Mouse (Mus musculus): ENCODE data around the gene Mpnd. TPM values are rescaled to one million over a fixed set of nuclear protein-coding genes. Genes with fewer than 3 reads are reported as not detected.

Gene Mpnd
- total and polyA plus RNA-seq, 3 experiments = 24.5 to 55.1 (median 26.8) TPM

- 0 out of 2 replicates have a peak overlapping the region, but pooled peaks have one; percentile 31 for H3K4me2 ChIP-seq (ENCODE audit: insufficient read depth, low read depth, poor library complexity, severe bottlenecking)
- peaks cover 4% of the 10 kb centered on the region for H3K27me3 ChIP-seq (replicated peaks)
- TF ChIP-seq CTCF (conservative IDR thresholded peaks at IDR 0.05 in 1 of 2, IDR thresholded peaks at IDR 0.05 in 1 of 2; ENCODE audit: low read depth in 2 of 2, low read length in 2 of 2) (peak in 1 of 2 experiments; percentile 39; a peak in 1 of 4 replicates), GABPA (IDR thresholded peaks at IDR 0.05; ENCODE audit: insufficient replicate concordance, low read depth, low read length) (no peak), PAX5 (IDR thresholded peaks at IDR 0.05; ENCODE audit: low read length) (no peak), MYC (IDR thresholded peaks at IDR 0.05; ENCODE audit: low read depth, low read length) (0 out of 2 replicates have a peak, but pooled peaks have one; percentile 11), TCF12 (IDR thresholded peaks at IDR 0.05; ENCODE audit: low read depth, low read length) (peak; percentile 56)
- peaks cover 9 to 27% of the 10 kb centered on the region in 2 experiments for H3K4me1 ChIP-seq (ENCODE audit: control insufficient read depth in 1 of 2, insufficient read depth in 2 of 2)
- dilution Hi-C loops (cut with MboI; ENCODE audit: extremely low pct_ligation_motif_present, extremely low pct_unique_long_range_greater_than_20kb, low sequenced_read_pairs) (no loop called here), in situ Hi-C loops (cut with MboI; ENCODE audit: low pct_ligation_motif_present, low pct_unique_long_range_greater_than_20kb, low sequenced_read_pairs) (loop anchor here (5.0 kb wide), 1 partner anchor 35 kb away; the partner anchor contains the start of gene Shd)
- peaks cover 5% of the 10 kb centered on the region; the same call in 1 of the 2 replicates for H3K79me2 ChIP-seq (replicated peaks; ENCODE audit: control insufficient read depth, extremely low read depth, insufficient read depth, poor library complexity, severe bottlenecking)
- peaks cover 14 to 21% of the 10 kb centered on the region in 2 experiments for H3K36me3 ChIP-seq (replicated peaks in 1 of 2; ENCODE audit: control insufficient read depth in 1 of 2, insufficient read depth in 1 of 2, low read length in 1 of 2)
- peak overlapping the region in 1 of 3 experiments; percentile 77 for H3K4me3 ChIP-seq (replicated peaks in 1 of 3; ENCODE audit: low read depth in 2 of 3, low read length in 2 of 3, poor library complexity in 1 of 3)
- H3K27ac ChIP-seq (ENCODE audit: insufficient read depth, low read depth) = no peak overlapping the region
- H3K9ac ChIP-seq (ENCODE audit: insufficient read depth, low read depth) = no peak overlapping the region
- DNase-seq (ENCODE audit: extremely low read depth) = no peak
- no peaks in the 10 kb centered on the region for H3K9me3 ChIP-seq (replicated peaks; ENCODE audit: low read length)
Observed at GRCm38 (mm10) chr17:56007444-56008355, 2.2 kb downstream of the Mpnd start.

GRCm38 (mm10) chr17:56008356-56009087 lies 3.0 kb downstream of the Mpnd start:
- Histone ChIP-seq H3K4me3 (replicated peaks in 1 of 3; ENCODE audit: low read depth in 2 of 3, low read length in 2 of 3, poor library complexity in 1 of 3) (peak overlapping the region; percentile 62 to 91 (median 77)), H3K27ac (ENCODE audit: insufficient read depth, low read depth) (peak overlapping the region; percentile 67), H3K36me3 (replicated peaks in 1 of 2; ENCODE audit: control insufficient read depth in 1 of 2, insufficient read depth in 1 of 2, low read length in 1 of 2) (peaks cover 16 to 25% of the 10 kb centered on the region in 2 experiments), H3K4me1 (ENCODE audit: control insufficient read depth in 1 of 2, insufficient read depth in 2 of 2) (peaks cover 9 to 27% of the 10 kb centered on the region in 2 experiments), H3K79me2 (replicated peaks; ENCODE audit: control insufficient read depth, extremely low read depth, insufficient read depth, poor library complexity, severe bottlenecking) (peaks cover 5% of the 10 kb centered on the region; the same call in 1 of the 2 replicates), H3K9ac (ENCODE audit: insufficient read depth, low read depth) (peak overlapping the region; percentile 55), H3K4me2 (ENCODE audit: insufficient read depth, low read depth, poor library complexity, severe bottlenecking) (peak overlapping the region; percentile 94), H3K27me3 (replicated peaks) (no peaks in the 10 kb centered on the region), H3K9me3 (replicated peaks; ENCODE audit: low read length) (no peaks in the 10 kb centered on the region)
- in situ Hi-C loops (cut with MboI; ENCODE audit: low pct_ligation_motif_present, low pct_unique_long_range_greater_than_20kb, low sequenced_read_pairs) (loop anchor here (5.0 kb wide), 1 partner anchor 36 kb away; the partner anchor contains the start of gene Shd), dilution Hi-C loops (cut with MboI; ENCODE audit: extremely low pct_ligation_motif_present, extremely low pct_unique_long_range_greater_than_20kb, low sequenced_read_pairs) (no loop called here)
- peak; percentile 97 for DNase-seq (ENCODE audit: extremely low read depth)
- TF ChIP-seq USF1 (IDR thresholded peaks at IDR 0.05; ENCODE audit: low read depth, low read length) (peak; percentile 42), JUND (conservative IDR thresholded peaks at IDR 0.05; ENCODE audit: low read depth, low read length) (no peak), KAT2A (IDR thresholded peaks at IDR 0.05; ENCODE audit: insufficient replicate concordance, low read length) (0 out of 2 replicates have a peak, but pooled peaks have one; percentile 25), TBP (conservative IDR thresholded peaks at IDR 0.05; ENCODE audit: low read depth, low read length) (peak; percentile 76), HCFC1 (IDR thresholded peaks at IDR 0.05; ENCODE audit: low read depth, low read length) (peak; percentile 60), POLR2AphosphoS2 (IDR thresholded peaks at IDR 0.05; ENCODE audit: low read depth, low read length) (peak; percentile 68), SIN3A (IDR thresholded peaks at IDR 0.05; ENCODE audit: low read length) (peak; percentile 84), MAFK (IDR thresholded peaks at IDR 0.05; ENCODE audit: insufficient replicate concordance, low read length) (no peak), ZC3H11A (IDR thresholded peaks at IDR 0.05; ENCODE audit: low read depth, low read length) (no peak), ZNF384 (IDR thresholded peaks at IDR 0.05; ENCODE audit: low read depth, low read length) (no peak), ELF1 (IDR thresholded peaks at IDR 0.05; ENCODE audit: low read depth, low read length) (peak; percentile 28; the same call in 1 of the 2 replicates), NELFE (IDR thresholded peaks at IDR 0.05; ENCODE audit: low read depth, low read length) (peak; percentile 86), CHD2 (IDR thresholded peaks at IDR 0.05; ENCODE audit: low read length) (peak; percentile 68), ZMIZ1 (IDR thresholded peaks at IDR 0.05; ENCODE audit: low read depth, low read length) (peak; percentile 86; the same call in 1 of the 2 replicates), EP300 (IDR thresholded peaks at IDR 0.05; ENCODE audit: low read length) (no peak), ETS1 (conservative IDR thresholded peaks at IDR 0.05; ENCODE audit: low read depth, low read length) (no peak), CHD1 (IDR thresholded peaks at IDR 0.05; ENCODE audit: low read depth, low read length) (no peak), TCF12 (IDR thresholded peaks at IDR 0.05; ENCODE audit: low read depth, low read length) (peak; percentile 39), E2F4 (IDR thresholded peaks at IDR 0.05; ENCODE audit: insufficient replicate concordance, low read depth, low read length) (peak; percentile 81; the same call in 1 of the 2 replicates), MYC (IDR thresholded peaks at IDR 0.05; ENCODE audit: low read depth, low read length) (0 out of 2 replicates have a peak, but pooled peaks have one; percentile 21), PAX5 (IDR thresholded peaks at IDR 0.05; ENCODE audit: low read length) (no peak), NRF1 (IDR thresholded peaks at IDR 0.05; ENCODE audit: low read depth, low read length) (no peak), MAZ (IDR thresholded peaks at IDR 0.05; ENCODE audit: low read depth, low read length) (no peak), POLR2A (IDR thresholded peaks at IDR 0.05; ENCODE audit: low read depth, low read length) (peak; percentile 73), CTCF (conservative IDR thresholded peaks at IDR 0.05 in 1 of 2, IDR thresholded peaks at IDR 0.05 in 1 of 2; ENCODE audit: low read depth in 2 of 2, low read length in 2 of 2) (no peak), MEF2A (IDR thresholded peaks at IDR 0.05; ENCODE audit: borderline replicate concordance, low read depth, low read length) (no peak)
